Mouse (Mus musculus) MEL-GATA-1-ER (cell line): ENCODE data around the gene Ush2a.

Experiments
- DNase-seq: peaks from one replicate; pipeline ENCODE4 v3.0.0-alpha.2; 2012; ENCODE audit warnings: low read depth; ENCODE audit errors: extremely low read depth

Gene Ush2a

DNA sequence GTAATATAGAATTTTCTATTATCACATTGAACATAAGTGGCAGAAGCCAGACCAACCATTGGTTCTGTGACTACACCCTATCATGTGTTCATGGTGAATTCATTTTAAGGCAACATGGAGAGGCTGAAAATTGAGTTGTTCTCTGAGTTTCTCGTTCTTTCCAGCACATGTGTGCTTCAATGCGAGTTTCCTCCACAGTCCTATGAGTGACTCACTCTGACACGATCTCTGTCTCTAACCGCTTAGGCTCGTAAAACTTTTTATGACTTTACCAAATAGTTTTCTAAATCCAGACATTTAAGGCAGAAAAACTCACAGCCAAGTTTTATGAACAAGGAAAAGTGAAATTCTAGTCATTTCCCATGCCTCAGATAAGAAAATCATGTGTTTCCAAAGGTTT, 597.9 kb downstream of the Ush2a start:
- DNase-seq: no peak

DNA sequence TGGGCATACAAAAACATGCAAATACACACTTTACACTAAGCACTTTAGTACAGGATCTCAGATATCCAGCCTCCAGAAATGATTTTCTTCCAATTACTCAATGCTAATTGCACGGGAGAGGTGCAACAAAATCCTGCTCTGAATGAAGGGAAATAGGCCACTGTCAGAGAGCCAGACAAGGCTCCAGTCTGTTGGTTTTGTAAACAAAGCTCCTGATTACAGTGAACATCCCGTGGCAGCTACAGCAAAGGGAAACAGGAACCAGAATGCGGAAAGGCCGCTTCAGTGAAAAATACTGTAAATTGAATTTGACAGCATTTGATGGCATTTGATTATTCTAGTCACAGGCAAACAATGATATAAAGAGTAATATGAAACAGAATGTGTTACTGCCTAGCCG, 604.1 kb downstream of the Ush2a start:
- DNase-seq: no peak

DNA sequence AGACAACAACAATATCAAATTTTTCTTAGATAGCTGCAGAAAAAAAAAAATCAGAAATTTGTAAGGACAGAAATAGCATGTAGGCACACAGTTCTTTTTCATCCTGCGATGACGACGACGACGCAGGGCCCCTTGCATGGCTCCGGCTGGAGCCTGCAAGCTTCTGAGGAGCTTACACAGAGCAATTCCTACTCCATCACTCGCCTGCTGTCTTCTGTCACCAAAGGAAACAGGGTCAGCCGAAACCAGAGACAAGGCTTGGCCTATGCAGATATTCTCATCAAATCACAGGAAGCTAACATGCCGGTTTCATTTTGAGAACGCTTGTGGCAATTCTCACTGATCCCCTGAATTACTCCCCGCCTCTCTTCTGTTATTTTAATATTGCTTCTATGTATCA, 604.7 kb downstream of the Ush2a start:
- no peak for DNase-seq

DNA sequence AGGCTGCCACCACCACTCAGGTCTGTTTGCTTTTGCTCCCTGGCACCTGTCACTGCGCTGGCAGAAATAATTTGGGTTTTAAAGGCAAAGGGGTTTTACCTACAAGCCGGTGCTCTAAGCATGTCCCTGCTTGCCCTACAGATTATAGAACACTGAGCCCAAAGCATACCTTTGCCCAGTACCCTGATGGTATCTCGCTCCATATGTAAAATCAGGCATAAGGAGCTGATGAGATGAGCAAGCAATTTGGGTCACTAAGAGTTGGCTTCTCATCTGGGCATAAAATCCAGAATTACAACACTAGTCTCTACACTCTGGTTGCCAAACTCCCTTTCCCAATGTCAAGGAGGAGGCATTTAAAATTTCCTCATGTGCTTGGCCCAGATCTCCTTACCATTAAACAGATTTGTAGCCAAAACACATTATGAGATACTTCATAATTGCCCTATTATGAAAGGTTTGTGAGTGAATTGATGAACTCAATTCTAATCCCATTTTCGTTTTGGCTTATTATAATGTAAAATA, 616.8 kb downstream of the Ush2a start:
- no peak for DNase-seq

DNA sequence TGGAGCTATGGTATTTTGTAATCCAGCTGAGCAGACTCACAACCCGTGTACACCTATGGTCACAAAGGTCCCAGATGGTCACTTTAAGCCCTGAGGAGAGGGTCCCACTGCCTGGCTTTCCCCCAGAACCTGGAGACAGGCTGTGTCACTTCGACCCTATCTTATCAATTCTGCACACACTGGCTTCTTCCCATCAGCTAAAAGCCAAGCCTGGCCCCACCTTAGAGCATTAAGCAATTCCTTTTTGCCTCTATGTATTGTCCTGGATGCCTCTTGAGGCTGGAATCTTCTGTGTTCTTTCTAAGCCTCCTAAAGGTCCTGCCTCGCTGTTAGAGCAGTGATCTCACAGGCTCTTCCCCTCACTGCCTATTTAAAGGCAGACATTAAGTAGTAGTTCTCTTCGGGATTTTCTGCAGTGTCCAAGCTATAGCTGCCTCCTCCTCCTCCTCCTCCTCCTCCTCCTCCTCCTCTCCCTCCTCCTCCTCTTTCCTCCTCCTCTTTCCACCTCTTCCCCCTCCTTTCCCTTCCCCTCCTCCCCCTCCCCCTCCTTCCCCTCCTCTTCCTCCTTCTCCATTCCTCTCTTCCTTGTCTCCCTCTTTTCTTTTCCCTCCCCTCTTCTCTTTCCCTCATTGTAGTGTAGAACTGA, 635.2 kb downstream of the Ush2a start:
- no peak for DNase-seq

DNA sequence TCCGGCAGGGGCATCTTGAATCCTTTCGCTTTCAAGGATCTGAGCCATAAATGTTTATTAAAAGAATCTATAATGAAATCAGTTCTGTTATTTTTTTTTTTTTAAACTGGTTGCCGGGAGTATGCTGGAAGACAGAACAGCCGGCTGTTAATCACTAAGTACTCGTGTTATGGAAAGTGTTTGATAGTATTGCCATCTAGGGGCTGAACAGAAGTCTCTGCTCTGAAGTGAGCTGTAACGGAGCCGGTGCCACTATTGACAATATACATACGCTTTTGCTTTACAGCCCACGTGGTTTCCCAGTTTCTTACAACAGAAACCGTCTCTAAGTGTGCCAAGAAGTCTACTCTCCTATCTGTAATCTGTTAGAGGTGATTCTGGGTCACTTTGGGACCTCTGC, 642.3 kb downstream of the Ush2a start:
- DNase-seq: no peak

DNA sequence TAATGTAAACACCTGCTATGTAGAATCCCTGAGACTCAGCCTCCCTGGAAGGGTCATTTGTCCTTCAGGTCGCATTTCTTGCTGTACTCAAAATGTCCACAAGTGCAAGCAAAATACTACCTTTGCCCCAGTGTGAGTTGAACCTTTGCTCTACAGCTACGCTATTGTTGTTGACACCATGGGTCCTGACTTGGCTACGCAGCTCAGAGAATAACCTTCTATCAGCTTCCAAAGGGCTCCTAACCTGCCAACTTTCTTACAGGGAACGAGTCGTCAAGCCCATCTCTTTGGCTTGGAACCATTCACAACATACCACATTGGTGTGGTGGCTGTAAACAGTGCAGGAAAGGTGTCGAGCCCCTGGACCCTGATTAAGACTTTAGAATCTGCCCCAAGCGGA, 644.4 kb downstream of the Ush2a start:
- no peak for DNase-seq

DNA sequence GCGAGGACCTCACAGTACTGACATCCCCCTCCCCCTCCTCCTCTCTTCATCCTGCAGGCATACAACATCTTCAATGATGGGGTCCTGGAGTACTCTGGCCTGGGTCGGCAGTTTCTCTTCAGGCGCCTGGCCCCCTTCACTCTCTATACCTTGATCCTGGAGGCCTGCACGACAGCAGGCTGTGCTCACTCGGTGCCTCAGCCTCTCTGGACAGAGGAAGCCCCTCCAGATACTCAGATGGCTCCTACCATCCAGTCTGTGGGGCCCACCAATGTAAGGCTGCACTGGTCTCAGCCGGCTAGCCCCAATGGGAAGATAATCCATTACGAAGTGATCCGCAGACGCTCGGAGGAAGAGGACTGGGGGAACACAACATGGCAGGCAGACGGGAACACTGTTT, 648.8 kb downstream of the Ush2a start:
- no peak for DNase-seq

DNA sequence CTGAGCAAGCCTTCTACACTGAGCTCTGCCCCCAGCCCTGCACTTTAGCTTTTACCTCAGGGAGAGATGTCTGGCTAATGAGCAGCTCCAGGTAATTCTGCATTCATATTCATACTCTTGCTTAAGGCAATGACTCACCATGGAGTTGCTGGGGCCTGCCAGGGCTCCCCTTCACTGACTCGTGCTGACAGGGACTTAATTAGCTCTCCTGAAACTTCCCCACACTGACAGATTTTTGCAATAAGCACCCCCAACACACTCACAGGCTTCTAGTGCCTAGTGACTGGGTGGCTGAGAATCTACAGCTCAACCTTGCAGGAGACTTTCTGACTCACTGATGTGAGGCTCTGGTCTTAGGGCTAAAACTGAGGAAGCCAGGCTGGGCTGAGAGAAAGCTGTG, 658.1 kb downstream of the Ush2a start:
- no peak for DNase-seq

DNA sequence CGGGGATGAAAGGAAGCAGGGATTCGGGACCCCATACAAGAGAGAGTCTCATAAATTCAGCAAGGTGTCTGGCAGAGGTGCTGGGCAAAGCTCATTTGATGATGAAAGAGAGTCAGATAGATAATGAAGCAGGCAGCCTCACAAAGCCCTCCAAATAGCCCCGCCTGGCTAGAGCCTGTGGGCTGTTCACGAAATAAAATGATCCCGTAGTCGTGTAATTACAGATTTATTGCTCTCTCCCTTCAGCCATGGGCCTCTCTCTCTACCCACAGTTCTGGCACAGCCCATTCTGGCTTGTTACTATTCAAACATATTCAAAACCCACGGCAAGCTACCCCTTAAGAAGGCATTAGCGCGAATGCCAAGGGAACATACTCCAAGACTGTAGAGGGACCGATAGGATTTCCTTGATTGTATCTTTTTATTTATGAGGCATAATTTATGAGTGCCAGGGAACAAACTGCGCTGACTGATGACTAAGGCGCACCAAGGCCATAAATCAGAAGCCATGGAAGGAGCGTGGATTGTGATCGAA, 675.5 kb downstream of the Ush2a start:
- no peak for DNase-seq

DNA sequence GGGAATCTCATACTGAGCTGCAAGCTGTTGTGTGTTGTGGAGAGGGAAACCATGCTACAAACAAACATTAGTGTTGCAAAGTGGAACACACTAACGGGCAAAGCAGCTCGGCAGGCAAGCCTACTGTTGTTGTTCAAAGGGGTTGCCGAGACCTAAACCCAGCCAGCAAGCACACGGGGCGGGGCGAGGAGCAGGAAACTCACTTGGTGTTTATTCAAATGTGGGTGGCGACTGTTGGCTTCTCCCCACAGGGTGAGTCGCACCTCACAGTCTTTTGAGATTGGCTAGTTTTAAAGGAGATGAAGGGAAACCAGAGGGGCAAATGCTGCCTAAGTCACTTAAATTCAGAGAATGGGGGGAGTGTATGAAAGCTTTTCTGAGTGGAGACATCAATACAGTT, 683.5 kb downstream of the Ush2a start:
- DNase-seq: no peak

DNA sequence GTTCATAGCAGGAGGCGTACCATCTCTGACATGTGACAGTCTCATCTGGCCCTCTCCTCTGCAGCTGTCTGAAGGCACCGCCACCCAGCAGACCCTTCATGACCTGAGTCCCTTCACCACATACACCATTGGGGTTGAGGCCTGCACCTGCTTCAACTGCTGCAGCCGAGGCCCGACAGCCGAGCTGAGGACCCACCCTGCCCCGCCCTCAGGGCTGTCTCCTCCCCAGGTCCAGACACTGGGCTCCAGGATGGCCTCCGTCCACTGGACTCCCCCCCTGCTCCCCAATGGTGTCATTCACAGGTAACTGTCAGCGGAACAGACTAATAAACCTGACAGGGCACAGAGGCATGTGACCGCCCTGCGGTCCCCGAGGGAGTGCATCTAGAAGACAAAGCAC, 685.0 kb downstream of the Ush2a start:
- no peak for DNase-seq

DNA sequence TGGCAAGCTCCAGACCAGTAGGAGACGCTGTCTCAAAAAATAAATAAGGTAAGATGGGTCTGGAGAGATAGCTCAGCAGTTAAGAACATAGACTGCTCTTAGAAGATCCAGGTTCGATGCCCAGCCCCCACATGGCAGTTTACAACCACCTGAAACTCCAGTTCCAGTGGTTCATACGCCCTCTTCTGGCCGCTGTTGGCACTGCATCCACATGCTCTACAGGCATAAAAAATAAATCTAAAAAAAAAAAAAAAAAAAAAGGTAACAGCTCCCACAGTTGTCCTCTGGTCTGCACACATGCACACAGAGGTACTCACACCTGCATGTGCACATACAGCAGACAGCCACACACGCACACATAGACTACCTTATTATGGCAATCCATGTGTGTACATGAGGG, 686.0 kb downstream of the Ush2a start:
- peak; percentile 6 for DNase-seq

DNA sequence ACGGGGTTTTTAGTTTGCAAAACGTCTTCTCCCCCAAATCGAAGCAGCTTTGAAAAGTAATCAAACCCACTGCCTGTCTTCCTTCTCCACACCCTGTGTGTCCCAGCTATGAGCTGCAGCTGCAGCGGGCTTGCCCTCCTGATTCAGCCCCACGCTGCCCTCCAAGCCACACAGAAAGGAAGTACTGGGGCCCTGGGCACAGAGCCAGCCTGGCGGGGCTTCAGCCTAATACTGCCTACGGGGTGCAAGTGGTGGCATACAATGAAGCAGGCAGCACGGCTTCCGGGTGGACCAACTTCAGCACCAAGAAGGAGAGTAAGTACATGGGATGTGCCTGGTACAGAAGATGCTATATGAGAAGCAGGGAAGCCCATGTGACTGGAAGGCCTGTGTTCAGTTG, 686.5 kb downstream of the Ush2a start:
- no peak for DNase-seq

DNA sequence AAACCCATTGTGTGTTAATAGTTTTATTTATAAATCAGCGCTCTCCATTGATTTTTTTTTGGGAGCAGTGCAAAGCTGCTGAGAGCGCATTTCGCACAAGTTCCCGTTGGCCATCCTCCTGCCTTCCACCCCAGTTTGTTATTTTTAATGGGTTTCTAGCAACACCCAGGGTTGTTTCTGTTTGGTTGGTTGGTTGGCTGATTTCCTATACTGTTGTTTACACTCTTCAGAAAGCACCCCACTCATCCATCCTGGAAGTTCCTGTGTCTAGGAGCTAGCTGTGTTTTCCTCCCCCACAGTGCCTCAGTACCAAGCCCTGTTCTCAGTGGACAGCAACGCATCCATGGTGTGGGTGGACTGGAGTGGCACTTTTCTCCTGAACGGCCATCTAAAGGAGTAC, 689.3 kb downstream of the Ush2a start:
- DNase-seq: no peak

DNA sequence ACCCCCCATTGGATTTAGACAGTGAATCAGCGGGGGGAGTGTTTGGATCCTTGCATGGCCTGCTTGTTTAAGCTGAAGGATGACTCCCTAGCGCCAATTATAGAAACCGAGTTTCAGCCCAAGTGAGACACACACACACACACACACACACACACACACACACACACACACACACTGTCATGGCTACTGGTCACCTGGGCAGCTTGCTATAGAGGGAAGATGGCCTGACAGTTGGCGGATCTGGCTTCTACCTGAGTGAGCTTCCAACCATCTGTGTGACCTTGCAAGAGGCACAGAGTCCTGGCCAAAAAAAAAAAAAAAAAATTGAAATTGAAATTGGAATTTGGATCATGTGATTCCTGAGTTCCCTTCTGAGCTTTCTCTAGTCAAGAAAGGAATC, 690.7 kb downstream of the Ush2a start:
- no peak for DNase-seq

DNA sequence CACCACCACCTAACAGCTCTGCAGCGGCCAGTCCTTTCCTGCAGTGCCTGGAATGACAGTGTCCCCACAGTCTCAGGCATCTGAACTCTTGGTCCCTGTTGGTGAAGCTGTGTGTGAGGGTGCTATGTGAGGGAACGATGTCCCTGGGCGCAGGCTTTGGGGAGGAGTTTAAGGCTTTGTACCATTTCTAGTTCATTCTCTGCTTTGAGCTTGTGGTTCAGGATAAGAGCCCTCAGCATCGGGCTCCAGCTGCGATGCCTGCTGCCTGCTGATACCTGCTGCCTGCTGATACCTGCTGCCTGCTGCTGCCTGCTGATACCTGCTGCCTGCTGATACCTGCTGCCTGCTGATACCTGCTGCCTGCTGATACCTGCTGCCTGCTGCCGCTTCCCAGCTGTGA, 711.3 kb downstream of the Ush2a start:
- DNase-seq: no peak

DNA sequence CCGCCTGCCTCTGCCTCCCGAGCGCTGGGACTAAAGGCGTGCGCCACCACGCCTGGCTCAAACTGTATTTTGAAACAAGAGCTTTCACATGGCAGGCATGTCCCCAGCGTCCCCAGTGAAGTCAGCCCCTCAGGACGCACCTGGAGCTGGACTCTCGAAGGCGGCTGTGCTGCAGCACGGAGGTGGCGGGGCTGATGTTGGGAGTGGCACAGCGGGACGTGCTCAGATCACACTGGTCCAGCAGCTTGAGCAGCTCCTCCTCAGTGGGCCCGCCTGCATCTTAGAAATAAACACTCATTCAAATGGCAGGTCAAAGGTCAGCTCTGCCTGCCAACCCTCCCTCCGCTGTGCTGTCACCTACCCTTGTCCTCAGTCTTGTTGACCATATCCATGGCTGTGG, 712.1 kb downstream of the Ush2a start:
- no peak for DNase-seq

DNA sequence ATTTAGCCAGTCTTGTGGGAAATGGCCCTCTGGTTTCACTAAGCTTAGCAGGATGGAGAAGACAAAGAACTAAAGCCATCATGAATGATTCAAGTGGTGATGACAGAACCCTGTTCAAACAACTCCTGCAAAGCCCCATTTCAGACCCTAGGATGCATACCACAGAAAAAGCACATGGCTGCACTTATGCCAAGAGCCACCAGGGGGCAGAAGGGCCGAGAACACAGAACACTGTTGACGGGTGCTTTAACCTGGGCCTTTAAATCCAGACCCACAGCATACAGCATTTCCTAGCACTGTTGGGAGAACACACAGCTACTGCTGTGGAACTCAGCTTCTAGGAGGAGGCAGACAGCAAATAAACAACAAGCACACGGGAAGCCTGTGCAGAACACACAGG, 718.2 kb downstream of the Ush2a start:
- peak; percentile 23 for DNase-seq

DNA sequence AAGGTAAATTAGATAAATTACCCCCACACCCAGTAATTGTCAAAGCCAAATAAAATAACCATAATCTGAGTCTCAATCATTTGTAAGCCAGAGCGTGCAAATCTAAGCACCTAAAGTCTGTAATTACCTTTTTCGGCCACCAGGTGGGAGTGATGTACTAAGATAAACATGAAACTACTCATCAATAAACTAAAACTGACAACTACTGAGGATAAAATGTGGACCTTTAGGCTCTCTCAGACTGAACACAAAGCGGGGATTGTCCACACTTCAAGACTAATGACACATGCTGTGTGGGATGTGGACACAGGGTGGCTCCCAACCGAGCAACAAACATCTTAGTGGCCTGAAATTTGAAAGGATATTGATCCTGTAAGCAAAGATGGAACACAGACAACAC, 731.4 kb downstream of the Ush2a start:
- no peak for DNase-seq

DNA sequence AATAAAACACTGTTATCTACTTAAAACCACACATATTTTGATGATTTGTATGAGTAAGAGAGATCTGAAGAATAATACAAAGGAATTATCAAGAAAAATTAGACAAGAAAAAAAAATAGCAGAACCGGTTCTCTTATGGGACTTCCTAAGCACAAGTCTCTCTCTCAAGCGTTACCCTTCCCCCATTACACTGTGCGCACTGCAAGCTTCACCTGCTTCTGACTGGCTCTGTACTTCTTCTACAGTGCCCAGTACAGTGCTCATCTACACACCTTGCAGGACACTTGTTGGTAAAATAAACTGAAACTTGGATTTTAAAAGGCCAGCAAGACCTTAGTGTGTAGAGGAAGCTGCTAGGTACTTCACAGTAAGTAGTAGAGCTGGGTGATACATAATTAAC, 736.1 kb downstream of the Ush2a start:
- no peak for DNase-seq

DNA sequence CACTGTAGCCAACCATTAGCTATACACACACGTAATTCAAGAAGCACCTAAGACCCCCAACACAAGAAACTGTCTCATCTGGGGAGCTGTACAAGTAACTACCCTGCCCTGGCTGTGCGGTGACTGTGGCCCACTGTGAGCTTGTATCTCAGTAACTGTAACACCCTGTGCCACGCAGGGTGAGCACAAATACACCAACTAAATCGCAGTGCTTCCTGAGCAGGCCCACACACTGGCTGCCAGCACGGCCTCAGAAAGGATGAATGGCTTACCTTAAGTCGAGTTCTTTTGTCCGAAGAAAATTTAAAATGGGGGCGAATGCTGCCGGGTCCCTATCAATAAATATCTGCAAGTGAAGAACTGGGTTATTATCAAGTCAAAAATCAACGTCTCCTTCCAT, 738.2 kb downstream of the Ush2a start:
- no peak for DNase-seq

DNA sequence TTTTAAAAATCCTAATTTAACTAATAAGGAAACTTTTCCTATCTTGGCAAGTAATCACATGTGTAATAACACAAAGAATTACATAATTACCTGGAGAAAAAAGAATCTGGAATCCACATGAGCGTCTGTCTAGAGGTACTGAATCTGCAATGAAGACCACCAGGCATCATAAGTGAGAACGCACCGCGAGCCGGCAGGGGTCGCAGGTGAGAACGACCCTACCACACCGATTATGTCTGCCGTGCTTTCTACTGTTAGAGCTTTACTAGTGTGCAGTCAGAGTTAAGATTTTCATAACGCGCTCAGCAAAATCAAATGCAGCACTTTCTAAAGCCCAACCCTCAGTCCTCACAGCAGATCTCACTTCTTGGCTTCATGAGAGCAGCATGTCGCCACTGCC, 740.0 kb downstream of the Ush2a start:
- no peak for DNase-seq

DNA sequence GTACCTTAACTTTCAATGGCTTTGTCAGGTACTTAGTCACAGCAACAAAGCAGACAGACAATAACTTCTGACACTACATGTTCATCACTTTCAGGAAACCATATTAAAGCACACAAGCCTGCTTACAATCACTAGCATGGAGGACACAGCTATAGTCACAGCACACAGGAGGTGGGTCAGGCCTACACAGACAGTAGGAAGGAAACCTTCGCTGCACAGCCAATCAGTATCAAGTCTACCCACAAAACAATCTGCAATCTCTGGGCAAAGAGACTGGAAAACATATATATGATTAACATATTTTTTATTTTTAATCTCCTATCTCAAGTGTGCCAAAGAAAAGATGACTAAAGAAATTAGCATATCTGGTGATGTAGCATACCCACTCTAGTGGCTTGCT, 743.0 kb downstream of the Ush2a start:
- no peak for DNase-seq
